Mouse (Mus musculus): ENCODE results near the gene Setd2. TPM values are rescaled to one million over a fixed set of nuclear protein-coding genes. Genes with fewer than 3 reads are reported as not detected.

Gene Setd2
- polyA plus RNA-seq, 1 experiment from 2014 or later = 28.0 TPM

DNA sequence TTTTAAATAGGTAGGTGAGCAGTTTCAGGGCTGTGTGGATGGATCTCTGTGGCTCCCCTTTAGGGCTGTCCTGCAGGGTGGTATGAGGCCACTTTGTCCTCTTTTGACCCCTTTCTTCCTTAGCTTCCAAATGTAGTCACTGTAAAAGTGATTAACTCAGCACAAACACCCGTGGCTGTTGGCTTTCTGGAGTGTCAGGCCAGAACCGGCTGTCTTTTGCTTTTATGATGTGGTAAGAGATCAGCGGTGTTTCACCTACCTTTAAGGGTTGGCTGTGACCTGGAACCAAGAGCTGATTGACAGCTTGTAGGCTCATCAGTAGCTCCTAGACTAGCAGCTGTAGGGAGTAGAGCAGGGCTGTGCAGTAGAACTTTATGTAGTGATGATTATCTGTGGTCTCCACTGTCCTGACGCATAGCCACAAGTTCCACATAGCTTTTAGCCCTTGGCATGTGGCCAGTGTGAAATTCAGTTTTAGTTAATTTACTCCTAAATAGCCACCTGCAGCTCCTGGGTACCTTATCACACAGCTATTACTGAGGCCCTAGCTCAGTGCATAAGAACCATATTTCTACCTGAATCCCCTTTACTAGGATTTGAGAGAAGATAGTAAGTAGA is 134.9 kb downstream of the Setd2 start:
- no peak overlapping the region for H3K9ac ChIP-seq (ENCODE audit: low read depth, low read length)
- H3K4me3 ChIP-seq (ENCODE audit: low read length) = no peak overlapping the region
- H3K4me2 ChIP-seq (ENCODE audit: low read length) = no peak overlapping the region
- no peaks in the 10 kb centered on the region for H3K9me3 ChIP-seq (ENCODE audit: control insufficient read depth, low read length)
- no peak for ATAC-seq
- no peaks in the 10 kb centered on the region for H3K27me3 ChIP-seq (replicated peaks; ENCODE audit: control insufficient read depth, insufficient read depth, low read length)
- no peaks in the 10 kb centered on the region for H3K36me3 ChIP-seq (ENCODE audit: control insufficient read depth, insufficient read depth, low read length)
- H3K4me1 ChIP-seq (ENCODE audit: control insufficient read depth, insufficient read depth, low read depth, low read length) = no peaks in the 10 kb centered on the region; the same call in 1 of the 2 replicates
- no peak overlapping the region for H3K27ac ChIP-seq (ENCODE audit: low read depth, low read length)
- WGBS = 70% methylated on average over 4 of the region's 4 CpGs

Small RNA genes within 50 kb of the gene (microRNA-seq; reads per million reads assigned to microRNA genes)
- not detected for gene Mir8107

Other genes starting within 250 kb of the Setd2 start
- 39.0 and 40.2 TPM in 2 replicates for gene Elp6, start 227.4 kb upstream of the Setd2 start, polyA plus RNA-seq (2015; fragmentation: Nextera tagmentation; extraction: Ambion mirVana)
- 57.8 and 59.0 TPM in 2 replicates for gene Scap, start 199.3 kb upstream of the Setd2 start, polyA plus RNA-seq (2015; fragmentation: Nextera tagmentation; extraction: Ambion mirVana)
- 19.2 and 24.5 TPM in 2 replicates for gene Ptpn23, start 124.4 kb upstream of the Setd2 start, polyA plus RNA-seq (2015; fragmentation: Nextera tagmentation; extraction: Ambion mirVana)
- 1.3 and 1.9 TPM in 2 replicates for gene Ngp, start 112.8 kb upstream of the Setd2 start, polyA plus RNA-seq (2015; fragmentation: Nextera tagmentation; extraction: Ambion mirVana)
- 27.4 and 30.7 TPM in 2 replicates for gene Klhl18, start 55.9 kb upstream of the Setd2 start, polyA plus RNA-seq (2015; fragmentation: Nextera tagmentation; extraction: Ambion mirVana)
- gene Kif9, start 55.6 kb upstream of the Setd2 start, polyA plus RNA-seq (2015; fragmentation: Nextera tagmentation; extraction: Ambion mirVana) = 6.1 and 6.8 TPM in 2 replicates
- gene Nradd, start 91.9 kb downstream of the Setd2 start, polyA plus RNA-seq (2015; fragmentation: Nextera tagmentation; extraction: Ambion mirVana) = 25.8 and 30.1 TPM in 2 replicates
- 3.2 and 4.8 TPM in 2 replicates for gene Nbeal2, start 121.6 kb downstream of the Setd2 start, polyA plus RNA-seq (2015; fragmentation: Nextera tagmentation; extraction: Ambion mirVana)
- 88.5 and 101 TPM in 2 replicates for gene Ccdc12, start 123.9 kb downstream of the Setd2 start, polyA plus RNA-seq (2015; fragmentation: Nextera tagmentation; extraction: Ambion mirVana)
- 1.1 and 2.3 TPM in 2 replicates for gene Myl3, start 209.3 kb downstream of the Setd2 start, polyA plus RNA-seq (2015; fragmentation: Nextera tagmentation; extraction: Ambion mirVana)
- gene Pth1r, start 214.5 kb downstream of the Setd2 start, polyA plus RNA-seq (2015; fragmentation: Nextera tagmentation; extraction: Ambion mirVana) = 12.3 and 13.6 TPM in 2 replicates